Mouse (Mus musculus) brain, embryonic 14.5 days (tissue): Measurements from ENCODE around the gene Axin2. TPM values are rescaled to one million over a fixed set of nuclear protein-coding genes. Genes with fewer than 3 reads are reported as not detected.
A peak's percentile ranks its signal among the peaks of the same experiment; 100 is the strongest.

Experiments
- DNase-seq: peaks from one replicate; pipeline ENCODE4 v3.0.0-alpha.2; 2011; ENCODE audit warnings: low read depth
- CTCF ChIP-seq: fragments of 200-500 bp; IDR thresholded peaks from 2 replicates; pipeline ENCODE4 v1.5.1; 2012; ENCODE audit warnings: inconsistent platforms, mild to moderate bottlenecking, moderate library complexity, borderline replicate concordance; ENCODE audit not compliant: insufficient read depth, insufficient read length; ENCODE audit errors: extremely low read depth
- POLR2A ChIP-seq: fragments of 200-500 bp; IDR thresholded peaks from 2 replicates; pipeline ENCODE4 v1.6.1; 2012; ENCODE audit warnings: mild to moderate bottlenecking, inconsistent platforms, borderline replicate concordance; ENCODE audit not compliant: poor library complexity, insufficient read depth, insufficient read length, severe bottlenecking; ENCODE audit errors: extremely low read depth
- polyA plus RNA-seq: library from polyadenylated mRNA; depleted of rRNA; stranded (reverse); fragments of >200 nt; gene quantifications from 2 replicates; pipeline ENCODE4 v1.2.3, GENCODE M21; 2012

Gene Axin2
- polyA plus RNA-seq, 1 experiment = 42.2 TPM

- peak; percentile 22 for DNase-seq
Observed at GRCm38 (mm10) chr11:108959196-108959595, 39.0 kb downstream of the Axin2 start.

GRCm38 (mm10) chr11:108961651-108962065 is 41.5 kb downstream of the Axin2 start:
- DNase-seq = peak; percentile 87

More at GRCm38 (mm10) chr11:108959196-108959595, 39.0 kb downstream of the Axin2 start:
- TF ChIP-seq POLR2A (no peak), CTCF (no peak)

GRCm38 (mm10) chr11:108963476-108964232 is 43.5 kb downstream of the Axin2 start:
- DNase-seq = peak; percentile 27

More at GRCm38 (mm10) chr11:108961651-108962065, 41.5 kb downstream of the Axin2 start:
- no peak for TF ChIP-seq POLR2A

GRCm38 (mm10) chr11:108965740-108966139 is 45.6 kb downstream of the Axin2 start:
- no peak for DNase-seq
- no peak for TF ChIP-seq CTCF
- no peak for TF ChIP-seq POLR2A

More at GRCm38 (mm10) chr11:108963476-108964232, 43.5 kb downstream of the Axin2 start:
- TF ChIP-seq POLR2A (no peak), CTCF (no peak)

- DNase-seq = peak; percentile 46
- TF ChIP-seq POLR2A (no peak), CTCF (no peak)
Observed at GRCm38 (mm10) chr11:108973459-108973858, 53.3 kb downstream of the Axin2 start.

GRCm38 (mm10) chr11:108973866-108974265 is 53.7 kb downstream of the Axin2 start:
- no peak for TF ChIP-seq POLR2A
- no peak for TF ChIP-seq CTCF

GRCm38 (mm10) chr11:108975583-108975982 is 55.4 kb downstream of the Axin2 start:
- no peak for TF ChIP-seq CTCF
- peak; percentile 62 for DNase-seq

More at GRCm38 (mm10) chr11:108973866-108974265, 53.7 kb downstream of the Axin2 start:
- no peak for DNase-seq

- TF ChIP-seq CTCF (no peak), POLR2A (no peak)
- peak; percentile 40 for DNase-seq
Observed at GRCm38 (mm10) chr11:108980530-108980929, 60.4 kb downstream of the Axin2 start.

GRCm38 (mm10) chr11:108981012-108981411 is 60.9 kb downstream of the Axin2 start:
- no peak for DNase-seq
- TF ChIP-seq CTCF (no peak), POLR2A (no peak)

- TF ChIP-seq POLR2A (no peak), CTCF (no peak)
- DNase-seq = peak; percentile 48
Observed at GRCm38 (mm10) chr11:108983409-108984064, 63.4 kb downstream of the Axin2 start.

- no peak for DNase-seq
- TF ChIP-seq CTCF (no peak), POLR2A (no peak)
Observed at GRCm38 (mm10) chr11:108984711-108985419, 64.7 kb downstream of the Axin2 start.
